Mouse (Mus musculus) right cerebral cortex, postnatal 36 days (tissue): ENCODE results near the gene Hspb8.
A peak's percentile ranks its signal among the peaks of the same experiment; 100 is the strongest.
"Not testable (repeated sequence)": the region's sequence is repeated elsewhere in the genome, so short reads cannot be mapped to it uniquely, and the experiment has no call there.

ENCODE experiments used
- DNase-seq, 2 experiments: peaks; one replicate each; pipeline ENCODE4 v3.0.0; 2022; ENCODE audit warnings: low spot score in 2 of 2, mixed read lengths in 1 of 2

Hspb8 gene

GRCm38 (mm10) chr5:116434976-116435850 lies 12.5 kb upstream of the Hspb8 start:
- no peak for DNase-seq

- DNase-seq, result no peak
Observed at GRCm38 (mm10) chr5:116432871-116433270, 10.2 kb upstream of the Hspb8 start.

- DNase-seq, result no peak
Observed at GRCm38 (mm10) chr5:116426701-116427100, 4.0 kb upstream of the Hspb8 start.

- DNase-seq, result not testable (repeated sequence)
Observed at GRCm38 (mm10) chr5:116425709-116426108, 3.0 kb upstream of the Hspb8 start.

- no peak for DNase-seq
Observed at GRCm38 (mm10) chr5:116425273-116425672, 2.6 kb upstream of the Hspb8 start.

GRCm38 (mm10) chr5:116423746-116424145 lies 1.1 kb upstream of the Hspb8 start:
- no peak for DNase-seq

- no peak for DNase-seq
Observed at GRCm38 (mm10) chr5:116421791-116422481, 728 bp downstream of the Hspb8 start.

GRCm38 (mm10) chr5:116420759-116421225 lies 1.9 kb downstream of the Hspb8 start:
- DNase-seq, result peak in 1 of 2 experiments; percentile 40

GRCm38 (mm10) chr5:116420213-116420612 lies 2.5 kb downstream of the Hspb8 start:
- no peak for DNase-seq

- no peak for DNase-seq
Observed at GRCm38 (mm10) chr5:116419322-116420045, 3.2 kb downstream of the Hspb8 start.

GRCm38 (mm10) chr5:116416208-116416607 lies 6.5 kb downstream of the Hspb8 start:
- no peak for DNase-seq

- no peak for DNase-seq
Observed at GRCm38 (mm10) chr5:116409689-116410590, 12.7 kb downstream of the Hspb8 start.

GRCm38 (mm10) chr5:116408965-116409364 lies 13.7 kb downstream of the Hspb8 start:
- DNase-seq, result no peak

- no peak for DNase-seq
Observed at GRCm38 (mm10) chr5:116407936-116408335, 14.7 kb downstream of the Hspb8 start.

GRCm38 (mm10) chr5:116407321-116407720 lies 15.3 kb downstream of the Hspb8 start:
- DNase-seq, result no peak

GRCm38 (mm10) chr5:116406507-116406906 lies 16.2 kb downstream of the Hspb8 start:
- no peak for DNase-seq

- no peak for DNase-seq
Observed at GRCm38 (mm10) chr5:116405934-116406333, 16.7 kb downstream of the Hspb8 start.

- no peak for DNase-seq
Observed at GRCm38 (mm10) chr5:116404063-116404462, 18.6 kb downstream of the Hspb8 start.

- DNase-seq, result no peak
Observed at GRCm38 (mm10) chr5:116400801-116401200, 21.9 kb downstream of the Hspb8 start.

- no peak for DNase-seq
Observed at GRCm38 (mm10) chr5:116400042-116400730, 22.5 kb downstream of the Hspb8 start.
